Mouse (Mus musculus): ENCODE data around the gene Thada. TPM values are rescaled to one million over a fixed set of nuclear protein-coding genes. Genes with fewer than 3 reads are reported as not detected.
A peak's percentile ranks its signal among the peaks of the same experiment; 100 is the strongest.

Thada gene
- total and polyA plus RNA-seq, 3 experiments = 17.3 to 26.7 (median 22.2) TPM

GRCm38 (mm10) chr17:84386176-84386575 is 79.8 kb downstream of the Thada start:
- dilution Hi-C loops (cut with MboI; ENCODE audit: extremely low pct_ligation_motif_present, extremely low pct_unique_long_range_greater_than_20kb, low sequenced_read_pairs) (no loop called here), in situ Hi-C loops (cut with MboI; ENCODE audit: low pct_ligation_motif_present, low pct_unique_long_range_greater_than_20kb, low sequenced_read_pairs) (loop anchor here (25.0 kb wide), 1 partner anchor 474 kb away; no protein-coding TSS in a partner anchor)
- Histone ChIP-seq H3K4me1 (ENCODE audit: control insufficient read depth in 1 of 2, insufficient read depth in 2 of 2) (peaks cover 0 to 15% of the 10 kb centered on the region in 2 experiments; a peak in 1 of 4 replicates), H3K36me3 (replicated peaks in 1 of 2; ENCODE audit: control insufficient read depth in 1 of 2, insufficient read depth in 1 of 2, low read length in 1 of 2) (peaks cover 39 to 78% of the 10 kb centered on the region in 2 experiments), H3K4me3 (replicated peaks in 1 of 3; ENCODE audit: low read depth in 2 of 3, low read length in 2 of 3, poor library complexity in 1 of 3) (no peak overlapping the region), H3K27ac (ENCODE audit: insufficient read depth, low read depth) (no peak overlapping the region), H3K9me3 (replicated peaks; ENCODE audit: low read length) (peaks cover 4% of the 10 kb centered on the region), H3K79me2 (replicated peaks; ENCODE audit: control insufficient read depth, extremely low read depth, insufficient read depth, poor library complexity, severe bottlenecking) (no peaks in the 10 kb centered on the region), H3K9ac (ENCODE audit: insufficient read depth, low read depth) (no peak overlapping the region), H3K27me3 (replicated peaks) (no peaks in the 10 kb centered on the region), H3K4me2 (ENCODE audit: insufficient read depth, low read depth, poor library complexity, severe bottlenecking) (no peak overlapping the region)
- no peak for DNase-seq (ENCODE audit: extremely low read depth)
- TF ChIP-seq ETS1 (conservative IDR thresholded peaks at IDR 0.05; ENCODE audit: low read depth, low read length) (no peak), TBP (conservative IDR thresholded peaks at IDR 0.05; ENCODE audit: low read depth, low read length) (no peak), CHD1 (IDR thresholded peaks at IDR 0.05; ENCODE audit: low read depth, low read length) (no peak), CHD2 (IDR thresholded peaks at IDR 0.05; ENCODE audit: low read length) (no peak), UBTF (IDR thresholded peaks at IDR 0.05; ENCODE audit: low read depth, low read length) (no peak), ZKSCAN1 (IDR thresholded peaks at IDR 0.05; ENCODE audit: borderline replicate concordance, low read depth, low read length) (no peak), IRF4 (IDR thresholded peaks at IDR 0.05; ENCODE audit: low read depth, low read length) (no peak), POLR2A (IDR thresholded peaks at IDR 0.05; ENCODE audit: low read depth, low read length) (no peak), MEF2A (IDR thresholded peaks at IDR 0.05; ENCODE audit: borderline replicate concordance, low read depth, low read length) (no peak), JUND (conservative IDR thresholded peaks at IDR 0.05; ENCODE audit: low read depth, low read length) (no peak), MXI1 (IDR thresholded peaks at IDR 0.05; ENCODE audit: low read depth, low read length) (no peak), MAFK (IDR thresholded peaks at IDR 0.05; ENCODE audit: insufficient replicate concordance, low read length) (no peak), MAX (IDR thresholded peaks at IDR 0.05; ENCODE audit: low read length) (no peak), HCFC1 (IDR thresholded peaks at IDR 0.05; ENCODE audit: low read depth, low read length) (no peak), E2F4 (IDR thresholded peaks at IDR 0.05; ENCODE audit: insufficient replicate concordance, low read depth, low read length) (no peak), EP300 (IDR thresholded peaks at IDR 0.05; ENCODE audit: low read length) (no peak), POLR2AphosphoS2 (IDR thresholded peaks at IDR 0.05; ENCODE audit: low read depth, low read length) (no peak), CTCF (conservative IDR thresholded peaks at IDR 0.05 in 1 of 2, IDR thresholded peaks at IDR 0.05 in 1 of 2; ENCODE audit: low read depth in 2 of 2, low read length in 2 of 2) (no peak), SMC3 (IDR thresholded peaks at IDR 0.05; ENCODE audit: low read depth, low read length) (no peak)

GRCm38 (mm10) chr17:84385696-84386095 is 80.3 kb downstream of the Thada start:
- Histone ChIP-seq H3K4me1 (ENCODE audit: control insufficient read depth in 1 of 2, insufficient read depth in 2 of 2) (peaks cover 0 to 14% of the 10 kb centered on the region in 2 experiments; a peak in 1 of 4 replicates), H3K4me2 (ENCODE audit: insufficient read depth, low read depth, poor library complexity, severe bottlenecking) (no peak overlapping the region), H3K79me2 (replicated peaks; ENCODE audit: control insufficient read depth, extremely low read depth, insufficient read depth, poor library complexity, severe bottlenecking) (no peaks in the 10 kb centered on the region), H3K9me3 (replicated peaks; ENCODE audit: low read length) (peaks cover 4% of the 10 kb centered on the region), H3K9ac (ENCODE audit: insufficient read depth, low read depth) (no peak overlapping the region), H3K27me3 (replicated peaks) (no peaks in the 10 kb centered on the region), H3K27ac (ENCODE audit: insufficient read depth, low read depth) (no peak overlapping the region), H3K4me3 (replicated peaks in 1 of 3; ENCODE audit: low read depth in 2 of 3, low read length in 2 of 3, poor library complexity in 1 of 3) (no peak overlapping the region), H3K36me3 (replicated peaks in 1 of 2; ENCODE audit: control insufficient read depth in 1 of 2, insufficient read depth in 1 of 2, low read length in 1 of 2) (peaks cover 39 to 78% of the 10 kb centered on the region in 2 experiments)
- peak; percentile 21 for DNase-seq (ENCODE audit: extremely low read depth)
- in situ Hi-C loops (cut with MboI; ENCODE audit: low pct_ligation_motif_present, low pct_unique_long_range_greater_than_20kb, low sequenced_read_pairs) = loop anchor here (25.0 kb wide), 1 partner anchor 473 kb away; no protein-coding TSS in a partner anchor
- TF ChIP-seq UBTF (IDR thresholded peaks at IDR 0.05; ENCODE audit: low read depth, low read length) = no peak
- no peak for TF ChIP-seq IRF4 (IDR thresholded peaks at IDR 0.05; ENCODE audit: low read depth, low read length)
- TF ChIP-seq RAD21 (IDR thresholded peaks at IDR 0.05; ENCODE audit: low read depth, low read length) = peak; percentile 75
- peak; percentile 40 to 68; a peak in 3 of 4 replicates for TF ChIP-seq CTCF (conservative IDR thresholded peaks at IDR 0.05 in 1 of 2, IDR thresholded peaks at IDR 0.05 in 1 of 2; ENCODE audit: low read depth in 2 of 2, low read length in 2 of 2)
- TF ChIP-seq TCF12 (IDR thresholded peaks at IDR 0.05; ENCODE audit: low read depth, low read length) = no peak
- no peak for TF ChIP-seq NRF1 (IDR thresholded peaks at IDR 0.05; ENCODE audit: low read depth, low read length)
- TF ChIP-seq SMC3 (IDR thresholded peaks at IDR 0.05; ENCODE audit: low read depth, low read length) = peak; percentile 59
- no peak for TF ChIP-seq MXI1 (IDR thresholded peaks at IDR 0.05; ENCODE audit: low read depth, low read length)
- TF ChIP-seq ELF1 (IDR thresholded peaks at IDR 0.05; ENCODE audit: low read depth, low read length) = no peak
- dilution Hi-C loops (cut with MboI; ENCODE audit: extremely low pct_ligation_motif_present, extremely low pct_unique_long_range_greater_than_20kb, low sequenced_read_pairs) = no loop called here

All from CH12.LX (cell line).